Mouse (Mus musculus) lung, postnatal 0 days (tissue): ENCODE results near the gene Lyl1.

Experiments
- CTCF ChIP-seq: IDR thresholded peaks from 2 replicates; pipeline ENCODE4 v1.5.1; 2016; ENCODE audit warnings: antibody characterized with exemption, mild to moderate bottlenecking
- EP300 ChIP-seq: IDR thresholded peaks from 2 replicates; pipeline ENCODE4 v1.6.1; 2016; ENCODE audit warnings: antibody characterized with exemption, mild to moderate bottlenecking, control low read depth

DNA sequence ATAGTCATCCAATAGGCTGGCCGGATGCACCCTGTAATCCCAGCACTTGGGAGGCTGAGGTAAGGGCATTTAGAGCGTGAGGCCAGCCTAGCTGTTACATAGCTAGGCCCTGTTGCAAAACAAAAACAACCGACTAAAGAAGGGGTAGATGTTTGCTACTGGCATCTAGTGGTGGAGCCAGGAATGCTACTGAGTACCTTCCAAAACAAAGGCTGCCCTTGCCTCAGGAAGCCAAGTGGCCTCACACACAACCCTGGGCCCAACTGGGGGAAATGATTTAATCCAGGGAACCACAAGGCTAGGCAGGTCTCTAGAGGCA is 24.6 kb downstream of the Lyl1 start:
- TF ChIP-seq CTCF (peak; percentile 78), EP300 (no peak)
